Mouse (Mus musculus) liver, embryonic 14.5 days (tissue): ENCODE results near the gene Kcnh6. TPM values are rescaled to one million over a fixed set of nuclear protein-coding genes. Genes with fewer than 3 reads are reported as not detected.
"Not testable (repeated sequence)": the region's sequence is repeated elsewhere in the genome, so short reads cannot be mapped to it uniquely, and the experiment has no call there.

Experiments used
- ATAC-seq: fragments of 200-750 bp; cut with Nextera tagmentation; 2 replicates; pipeline ENCODE4 v1.8.0; 2017; ENCODE audit warnings: moderate number of reproducible peaks, mild to moderate bottlenecking, moderate library complexity; ENCODE audit not compliant: insufficient read depth
- DNase-seq, 3 experiments: peaks; one replicate each; pipeline ENCODE4 v3.0.0-alpha.2; 2012 to 2013; ENCODE audit warnings: low read depth in 3 of 3, low spot score in 3 of 3
- H3K27ac ChIP-seq: fragments of 300-500 bp; sonication (generic); 2 replicates; pipeline ENCODE4 v1.5.1; 2014; ENCODE audit warnings: moderate library complexity, mild to moderate bottlenecking, control low read depth, inconsistent platforms
- H3K27me3 ChIP-seq: fragments of 300-500 bp; sonication (generic); 2 replicates; pipeline ENCODE4 v1.6.1; 2014; ENCODE audit warnings: mild to moderate bottlenecking, low read length, moderate library complexity; ENCODE audit not compliant: control insufficient read depth, insufficient read depth
- H3K36me3 ChIP-seq: fragments of 300-500 bp; sonication (generic); replicated peaks from 2 replicates; pipeline ENCODE4 v1.6.1; 2014; ENCODE audit warnings: low read depth; ENCODE audit not compliant: control insufficient read depth, insufficient read depth
- H3K4me1 ChIP-seq, 2 experiments: fragments of 200-500 bp in 1 of 2; fragments of 300-500 bp in 1 of 2; sonication (generic) in 1 of 2; replicated peaks; 2 replicates each; pipeline ENCODE4 v1.6.1; 2012 to 2014; ENCODE audit warnings: antibody characterized with exemption in 1 of 2, inconsistent platforms in 1 of 2, low read length in 1 of 2; ENCODE audit not compliant: control insufficient read depth in 2 of 2, insufficient read depth in 2 of 2
- H3K4me2 ChIP-seq: fragments of 300-500 bp; sonication (generic); 2 replicates; pipeline ENCODE4 v1.6.1; 2014; ENCODE audit warnings: low read depth, mild to moderate bottlenecking, control low read depth, moderate library complexity
- H3K4me3 ChIP-seq, 2 experiments: fragments of 200-500 bp in 1 of 2; fragments of 300-500 bp in 1 of 2; sonication (generic) in 1 of 2; 2 replicates each; pipeline ENCODE4 v1.5.1; 2012 to 2014; ENCODE audit warnings: low read depth in 2 of 2, low read length in 2 of 2, mild to moderate bottlenecking in 2 of 2, control low read depth in 1 of 2, inconsistent platforms in 1 of 2, moderate library complexity in 1 of 2; ENCODE audit not compliant: insufficient read depth in 1 of 2
- H3K9ac ChIP-seq: fragments of 300-500 bp; sonication (generic); replicated peaks from 2 replicates; pipeline ENCODE4 v1.6.1; 2014; ENCODE audit warnings: mild to moderate bottlenecking, control low read depth, moderate library complexity
- H3K9me3 ChIP-seq: fragments of 300-500 bp; sonication (generic); 2 replicates; pipeline ENCODE4 v1.6.1; 2016; ENCODE audit warnings: low read length, mixed read lengths; ENCODE audit not compliant: control insufficient read depth
- CTCF ChIP-seq: IDR thresholded peaks from 2 replicates; pipeline ENCODE4 v1.5.1; 2016; ENCODE audit warnings: antibody characterized with exemption, low read depth, control low read depth
- EP300 ChIP-seq: IDR thresholded peaks from 2 replicates; pipeline ENCODE4 v1.6.1; 2016; ENCODE audit warnings: antibody characterized with exemption, low read depth
- WGBS: fragments of 180-500 bp; shearing (Covaris S2); extraction: QIAGEN DNeasy Blood & Tissue Kit; methylation state at CpG from one replicate; pipeline ENCODE4 v1.1.7; 2014; ENCODE audit not compliant: insufficient replicate concordance; 5-methylcytosine and 5-hydroxymethylcytosine counted together
- polyA plus RNA-seq, 2 experiments: library from polyadenylated mRNA; depleted of rRNA in 1 of 2; stranded (reverse) in 1 of 2; unstranded in 1 of 2; fragments of >200 nt; fragmentation: Nextera tagmentation in 1 of 2; extraction: Ambion mirVana in 1 of 2; gene quantifications; 2 replicates each; pipeline versions ENCODE4 v1.2.1 to v1.2.3; 2012 to 2014

The Kcnh6 gene
- polyA plus RNA-seq, 2 experiments, result 0.01 TPM; not detected in 1

GRCm38 (mm10) chr11:106063756-106064155, 55.8 kb downstream of the Kcnh6 start:
- H3K9ac ChIP-seq, result no peak overlapping the region
- H3K9me3 ChIP-seq, result no peaks in the 10 kb centered on the region
- H3K27me3 ChIP-seq, result no peaks in the 10 kb centered on the region
- TF ChIP-seq CTCF (no peak), EP300 (no peak)
- H3K27ac ChIP-seq, result no peak overlapping the region
- ATAC-seq, result no peak
- no peak for DNase-seq
- no peak overlapping the region for H3K4me3 ChIP-seq
- no peaks in the 10 kb centered on the region for H3K36me3 ChIP-seq
- peaks cover 10 to 13% of the 10 kb centered on the region in 2 experiments for H3K4me1 ChIP-seq
- WGBS, result 71% methylated on average over 5 of the region's 5 CpGs
- H3K4me2 ChIP-seq, result no peak overlapping the region

DNA sequence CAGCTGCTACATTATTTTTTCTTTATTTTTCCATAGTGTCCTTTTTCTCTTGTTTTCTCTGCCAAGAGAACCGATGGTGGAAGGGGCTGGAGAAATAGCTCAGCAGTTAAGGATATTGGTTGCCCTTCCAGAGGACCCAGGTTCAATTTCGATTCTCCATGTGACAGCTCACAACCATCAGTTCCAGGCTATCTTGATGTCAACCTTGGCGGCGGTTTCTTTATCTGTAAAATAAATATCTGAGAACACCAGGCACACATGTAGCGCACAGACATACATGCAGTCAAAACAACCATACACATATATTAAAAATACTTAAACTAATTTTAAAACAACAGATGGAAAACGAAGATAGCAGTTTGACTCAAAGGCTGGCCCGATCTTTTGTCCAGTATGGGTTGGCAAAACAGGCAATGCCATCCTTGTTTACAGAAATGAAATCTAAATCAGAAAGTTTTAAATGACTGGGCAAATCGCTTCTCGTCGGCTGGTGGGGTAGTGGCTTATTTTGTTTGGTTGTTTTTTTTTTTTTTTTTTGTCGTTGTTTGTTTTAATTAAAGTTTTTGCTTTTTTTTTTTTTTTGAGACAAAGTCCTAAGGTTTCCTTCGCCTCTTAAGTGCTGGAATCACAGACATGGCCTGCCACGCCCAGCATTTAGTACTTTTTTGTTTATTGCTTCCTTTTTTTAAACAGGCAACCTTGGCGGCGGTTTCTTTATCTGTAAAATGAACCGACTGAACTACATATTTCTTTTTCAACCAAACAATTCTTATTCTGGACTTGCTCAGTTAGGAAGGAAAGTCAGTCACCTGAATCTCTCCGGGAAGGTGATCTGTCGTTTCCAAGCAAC, 57.4 kb downstream of the Kcnh6 start:
- Histone ChIP-seq H3K27me3 (no peaks in the 10 kb centered on the region), H3K9me3 (no peaks in the 10 kb centered on the region), H3K4me2 (peak overlapping the region; percentile 96), H3K9ac (peak overlapping the region; percentile 95), H3K27ac (peak overlapping the region; percentile 44; the same call in 1 of the 2 replicates), H3K36me3 (no peaks in the 10 kb centered on the region), H3K4me1 (peaks cover 10 to 11% of the 10 kb centered on the region in 2 experiments), H3K4me3 (peak overlapping the region; percentile 69 to 94)
- ATAC-seq (no peak), DNase-seq (peak in 2 of 3 experiments; percentile 45 to 46)
- TF ChIP-seq CTCF, result no peak
- TF ChIP-seq EP300, result peak; percentile 65
- WGBS, result 16% methylated on average over 18 of the region's 18 CpGs

DNA sequence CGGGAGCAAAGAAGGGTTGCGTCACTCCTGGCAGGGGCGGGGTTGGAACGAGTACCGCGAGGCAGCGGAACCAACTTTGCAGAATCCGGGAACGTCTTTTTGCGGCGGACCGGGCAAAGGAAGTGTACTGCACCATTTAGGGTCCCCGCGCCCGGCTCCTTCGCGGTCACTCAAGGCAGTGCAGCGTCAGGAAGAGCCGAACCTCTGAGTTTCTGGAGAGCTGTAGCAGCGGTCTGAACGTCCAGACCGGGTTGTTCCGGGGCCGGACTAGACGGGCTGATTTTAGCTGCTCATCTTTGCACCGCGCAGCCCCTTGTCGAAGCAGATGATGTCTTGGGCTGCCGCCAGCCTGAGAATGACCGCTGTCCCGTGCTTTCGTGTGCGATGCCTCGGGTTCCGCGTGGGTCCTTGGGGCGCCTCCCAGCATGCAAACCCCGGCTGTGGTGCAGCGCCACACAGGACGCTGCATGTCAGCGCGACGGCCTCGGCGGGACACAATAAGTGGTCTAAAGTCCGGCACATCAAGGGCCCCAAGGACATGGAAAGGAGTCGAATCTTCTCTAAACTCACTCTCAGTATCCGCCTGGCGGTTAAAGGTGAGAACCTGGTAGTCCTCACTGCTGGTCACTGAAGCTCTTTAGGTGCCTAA, 58.1 kb downstream of the Kcnh6 start, which contains the start of gene Taco1:
Gene Taco1, plus strand, starts transcription at position 139 of the 649 bp plus-strand sequence.
- H3K9ac ChIP-seq, result peak within 1 kb of the TSS; percentile 95
- H3K27me3 ChIP-seq, result no peaks in the 10 kb centered on the region
- H3K9me3 ChIP-seq, result no peaks in the 10 kb centered on the region
- H3K27ac ChIP-seq, result peak within 1 kb of the TSS; percentile 64
- H3K4me3 ChIP-seq, result peak within 1 kb of the TSS; percentile 69 to 94
- peaks cover 10 to 11% of the 10 kb centered on the region in 2 experiments for H3K4me1 ChIP-seq
- no peaks in the 10 kb centered on the region for H3K36me3 ChIP-seq
- DNase-seq (peak; percentile 86 to 91 (median 89)), ATAC-seq (peak; percentile 96)
- peak within 1 kb of the TSS; percentile 96 for H3K4me2 ChIP-seq
- WGBS, result under 1% methylated on average over 49 of the region's 49 CpGs
- no peak; the same call in 1 of the 2 replicates for TF ChIP-seq EP300
- TF ChIP-seq CTCF, result peak; percentile 66

DNA sequence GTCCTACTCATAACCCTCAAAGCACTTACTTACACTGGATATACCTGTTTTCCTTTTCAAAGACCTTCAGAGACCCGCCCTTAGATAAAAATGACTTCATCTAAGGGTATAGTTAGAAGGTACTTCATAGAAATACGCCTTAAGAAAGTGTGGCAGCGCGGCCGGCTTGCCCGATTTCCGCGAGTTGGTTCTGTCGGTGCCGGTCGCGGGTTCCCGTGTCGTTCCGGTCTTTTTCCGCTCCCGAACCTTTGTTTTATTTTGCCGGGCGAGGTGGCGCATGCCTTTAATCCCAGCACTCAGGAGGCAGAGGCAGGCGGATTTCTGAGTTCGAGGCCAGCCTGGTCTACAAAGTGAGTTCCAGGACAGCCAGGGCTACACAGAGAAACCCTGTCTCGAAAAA, 58.7 kb downstream of the Kcnh6 start:
- not testable (repeated sequence) for H3K27me3 ChIP-seq, ATAC-seq, H3K36me3 ChIP-seq, H3K9me3 ChIP-seq
- Histone ChIP-seq H3K4me1 (peaks cover 10 to 11% of the 10 kb centered on the region in 2 experiments), H3K9ac (peak overlapping the region; percentile 95), H3K27ac (peak overlapping the region; percentile 64), H3K4me2 (peak overlapping the region; percentile 96), H3K4me3 (peak overlapping the region; percentile 69 to 94)
- peak; percentile 69 to 79 (median 75) for DNase-seq
- 5% methylated on average over 23 of the region's 23 CpGs for WGBS

DNA sequence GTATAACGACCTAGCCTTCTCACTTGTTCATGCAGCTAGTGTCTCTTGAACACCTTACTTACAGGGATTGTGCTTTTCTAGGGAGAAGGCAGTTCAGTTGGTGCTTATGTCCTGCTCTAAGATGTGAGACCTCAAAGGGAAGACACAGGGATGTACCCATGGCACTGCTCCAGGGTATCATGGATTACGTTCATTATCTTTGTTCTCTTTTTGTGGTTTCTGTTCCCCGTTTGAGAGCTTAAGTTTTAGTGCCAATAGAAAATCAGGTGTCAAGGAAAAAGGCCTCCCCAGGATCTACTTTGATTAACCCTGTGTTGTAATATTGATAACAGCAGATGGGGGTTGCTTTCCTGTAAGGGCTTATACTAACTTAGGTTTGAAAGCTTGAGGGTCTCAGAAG, 65.8 kb downstream of the Kcnh6 start:
- no peak overlapping the region for H3K27ac ChIP-seq
- DNase-seq, result no peak
- ATAC-seq, result no peak
- H3K9me3 ChIP-seq, result no peaks in the 10 kb centered on the region
- TF ChIP-seq EP300 (no peak), CTCF (no peak)
- H3K4me3 ChIP-seq, result no peak overlapping the region
- WGBS, result 56% methylated on average over 3 of the region's 3 CpGs
- H3K4me1 ChIP-seq, result no peaks in the 10 kb centered on the region
- no peak overlapping the region for H3K4me2 ChIP-seq
- no peaks in the 10 kb centered on the region for H3K27me3 ChIP-seq
- no peak overlapping the region for H3K9ac ChIP-seq
- peaks cover 6% of the 10 kb centered on the region for H3K36me3 ChIP-seq
